Mouse (Mus musculus): ENCODE measurements around the gene Acly. TPM values are rescaled to one million over a fixed set of nuclear protein-coding genes. Genes with fewer than 3 reads are reported as not detected.
A peak's percentile ranks its signal among the peaks of the same experiment; 100 is the strongest.

The Acly gene
- polyA plus RNA-seq, 1 experiment from 2014 or later: 160 TPM

- Histone ChIP-seq H3K27me3 (no peaks in the 10 kb centered on the region), H3K27ac (no peak overlapping the region), H3K36me3 (peaks cover 85% of the 10 kb centered on the region), H3K9me3 (no peaks in the 10 kb centered on the region), H3K4me1 (no peaks in the 10 kb centered on the region), H3K4me2 (replicated peaks) (no peak overlapping the region), H3K4me3 (no peak overlapping the region), H3K9ac (no peak overlapping the region)
- 89% methylated on average over 5 of the region's 5 CpGs for WGBS
- ATAC-seq (ENCODE audit: low FRiP score, low read depth): no peak
Measured at GRCm38 (mm10) chr11:100432002-100432401, 95.8 kb downstream of the Acly start.

DNA sequence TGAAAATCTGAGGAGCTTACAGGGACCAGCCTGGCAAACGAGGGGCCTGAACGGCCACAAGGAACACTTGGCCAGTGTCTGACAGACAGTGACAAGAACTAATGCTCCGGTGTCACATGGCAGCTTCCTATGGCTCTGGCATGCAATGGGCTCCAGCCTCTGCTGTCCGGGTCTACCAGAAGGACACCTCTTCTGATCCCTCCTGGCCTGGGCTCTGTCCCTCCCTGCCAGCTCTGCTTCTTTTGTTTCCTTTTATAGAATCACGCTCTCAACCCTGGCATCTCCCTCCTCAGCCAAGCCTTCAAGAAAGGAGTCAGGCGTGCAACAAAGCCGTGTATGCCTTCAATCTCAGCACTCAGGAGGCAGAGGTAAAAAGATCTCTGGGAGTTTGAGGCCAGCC lies 97.7 kb downstream of the Acly start:
- Histone ChIP-seq H3K4me3 (no peak overlapping the region), H3K4me1 (no peaks in the 10 kb centered on the region), H3K9me3 (no peaks in the 10 kb centered on the region), H3K36me3 (peaks cover 84% of the 10 kb centered on the region), H3K4me2 (replicated peaks) (no peak overlapping the region), H3K27ac (no peak overlapping the region), H3K9ac (0 out of 2 replicates have a peak overlapping the region, but pooled peaks have one; percentile 4), H3K27me3 (no peaks in the 10 kb centered on the region)
- no peak for ATAC-seq (ENCODE audit: low FRiP score, low read depth)
- 88% methylated on average over 7 of the region's 7 CpGs for WGBS

GRCm38 (mm10) chr11:100428612-100429199 lies 99.1 kb downstream of the Acly start:
- Histone ChIP-seq H3K4me3 (no peak overlapping the region), H3K9me3 (no peaks in the 10 kb centered on the region), H3K9ac (no peak overlapping the region), H3K4me1 (no peaks in the 10 kb centered on the region), H3K4me2 (replicated peaks) (no peak overlapping the region), H3K36me3 (peaks cover 88% of the 10 kb centered on the region), H3K27me3 (no peaks in the 10 kb centered on the region), H3K27ac (no peak overlapping the region; the same call in 1 of the 2 replicates)
- 80% methylated on average over 9 of the region's 9 CpGs for WGBS
- ATAC-seq (ENCODE audit: low FRiP score, low read depth): no peak

GRCm38 (mm10) chr11:100426820-100427219 lies 101.0 kb downstream of the Acly start:
- Histone ChIP-seq H3K36me3 (peaks cover 90% of the 10 kb centered on the region), H3K4me1 (no peaks in the 10 kb centered on the region), H3K9me3 (no peaks in the 10 kb centered on the region), H3K9ac (no peak overlapping the region), H3K27me3 (no peaks in the 10 kb centered on the region), H3K4me3 (no peak overlapping the region), H3K27ac (no peak overlapping the region), H3K4me2 (replicated peaks) (no peak overlapping the region)
- 87% methylated on average over 3 of the region's 3 CpGs for WGBS
- no peak for ATAC-seq (ENCODE audit: low FRiP score, low read depth)

Small RNA genes within 50 kb of the gene (microRNA-seq; reads per million reads assigned to microRNA genes)
- gene Gm27374 (not detected), gene Mir7116 (not detected)

Other genes with a start within 250 kb of the Acly start
- 1,631 and 1,669 TPM in 2 replicates for gene Eif1, start 208.1 kb downstream of the Acly start, polyA plus RNA-seq (2015; fragmentation: Nextera tagmentation; extraction: Ambion mirVana)
- not detected in 2 replicates for gene Gast, start 193.6 kb downstream of the Acly start, polyA plus RNA-seq (2015; fragmentation: Nextera tagmentation; extraction: Ambion mirVana)
- gene Hap1, start 171.9 kb downstream of the Acly start, polyA plus RNA-seq (2015; fragmentation: Nextera tagmentation; extraction: Ambion mirVana): 2.8 and 3.2 TPM in 2 replicates
- gene Jup, start 130.2 kb downstream of the Acly start, polyA plus RNA-seq (2015; fragmentation: Nextera tagmentation; extraction: Ambion mirVana): 62.7 and 73.6 TPM in 2 replicates
- gene P3h4, start 113.2 kb downstream of the Acly start, polyA plus RNA-seq (2015; fragmentation: Nextera tagmentation; extraction: Ambion mirVana): 77.1 and 81.9 TPM in 2 replicates
- gene Fkbp10, start 112.3 kb downstream of the Acly start, polyA plus RNA-seq (2015; fragmentation: Nextera tagmentation; extraction: Ambion mirVana): 169 and 170 TPM in 2 replicates
- gene Nt5c3b, start 86.2 kb downstream of the Acly start, polyA plus RNA-seq (2015; fragmentation: Nextera tagmentation; extraction: Ambion mirVana): 176 and 181 TPM in 2 replicates
- gene Klhl10, start 86.1 kb downstream of the Acly start, polyA plus RNA-seq (2015; fragmentation: Nextera tagmentation; extraction: Ambion mirVana): 1.0 and 1.6 TPM in 2 replicates
- 10.8 and 12.6 TPM in 2 replicates for gene Klhl11, start 55.3 kb downstream of the Acly start, polyA plus RNA-seq (2015; fragmentation: Nextera tagmentation; extraction: Ambion mirVana)
- 0.61 and 0.69 TPM in 2 replicates for gene Ttc25, start 17.6 kb upstream of the Acly start, polyA plus RNA-seq (2015; fragmentation: Nextera tagmentation; extraction: Ambion mirVana)
- 31.7 and 33.2 TPM in 2 replicates for gene Cnp, start 46.9 kb upstream of the Acly start, polyA plus RNA-seq (2015; fragmentation: Nextera tagmentation; extraction: Ambion mirVana)
- gene Nkiras2, start 91.2 kb upstream of the Acly start, polyA plus RNA-seq (2015; fragmentation: Nextera tagmentation; extraction: Ambion mirVana): 81.6 and 84.1 TPM in 2 replicates
- 280 and 283 TPM in 2 replicates for gene Dnajc7, start 92.2 kb upstream of the Acly start, polyA plus RNA-seq (2015; fragmentation: Nextera tagmentation; extraction: Ambion mirVana)
- gene Zfp385c, start 164.5 kb upstream of the Acly start, polyA plus RNA-seq (2015; fragmentation: Nextera tagmentation; extraction: Ambion mirVana): 0.75 and 1.1 TPM in 2 replicates
- 2.9 and 3.7 TPM in 2 replicates for gene Dhx58, start 176.3 kb upstream of the Acly start, polyA plus RNA-seq (2015; fragmentation: Nextera tagmentation; extraction: Ambion mirVana)
- 53.6 and 53.8 TPM in 2 replicates for gene Kat2a, start 184.5 kb upstream of the Acly start, polyA plus RNA-seq (2015; fragmentation: Nextera tagmentation; extraction: Ambion mirVana)
- gene Hspb9, start 185.8 kb upstream of the Acly start, polyA plus RNA-seq (2015; fragmentation: Nextera tagmentation; extraction: Ambion mirVana): 0.46 TPM in 1 of 2 replicates, not detected in the other
- 23.2 and 24.5 TPM in 2 replicates for gene Rab5c, start 210.2 kb upstream of the Acly start, polyA plus RNA-seq (2015; fragmentation: Nextera tagmentation; extraction: Ambion mirVana)
- gene Kcnh4, start 231.9 kb upstream of the Acly start, polyA plus RNA-seq (2015; fragmentation: Nextera tagmentation; extraction: Ambion mirVana): not detected in 2 replicates
- gene Hcrt, start 234.9 kb upstream of the Acly start, polyA plus RNA-seq (2015; fragmentation: Nextera tagmentation; extraction: Ambion mirVana): not detected in 2 replicates
- gene Ghdc, start 243.0 kb upstream of the Acly start, polyA plus RNA-seq (2015; fragmentation: Nextera tagmentation; extraction: Ambion mirVana): 6.6 and 8.0 TPM in 2 replicates

Measured in limb, embryonic 13.5 days (tissue).